Mouse (Mus musculus) neural tube, embryonic 13.5 days (tissue): ENCODE data around the gene Capn2. TPM values are rescaled to one million over a fixed set of nuclear protein-coding genes. Genes with fewer than 3 reads are reported as not detected.

Experiments used
- ATAC-seq: fragments of 200-750 bp; cut with Nextera tagmentation; 2 replicates; pipeline ENCODE4 v1.8.0; 2017; ENCODE audit warnings: low read depth, mild to moderate bottlenecking, moderate TSS enrichment, moderate library complexity
- H3K27ac ChIP-seq: fragments of 300-500 bp; sonication (generic); replicated peaks from 2 replicates; pipeline ENCODE4 v1.5.1; 2015; ENCODE audit warnings: moderate library complexity, mild to moderate bottlenecking, inconsistent platforms
- H3K27me3 ChIP-seq: fragments of 300-500 bp; sonication (generic); 2 replicates; pipeline ENCODE4 v1.6.1; 2015; ENCODE audit warnings: mild to moderate bottlenecking, inconsistent platforms
- H3K36me3 ChIP-seq: fragments of 300-500 bp; sonication (generic); 2 replicates; pipeline ENCODE4 v1.6.1; 2015; ENCODE audit warnings: mild to moderate bottlenecking, inconsistent platforms
- H3K4me1 ChIP-seq: fragments of 300-500 bp; sonication (generic); replicated peaks from 2 replicates; pipeline ENCODE4 v1.6.1; 2015; ENCODE audit warnings: inconsistent platforms
- H3K4me2 ChIP-seq: fragments of 300-500 bp; sonication (generic); 2 replicates; pipeline ENCODE4 v1.6.1; 2015; ENCODE audit warnings: inconsistent platforms, mild to moderate bottlenecking, moderate library complexity
- H3K4me3 ChIP-seq: fragments of 300-500 bp; sonication (generic); 2 replicates; pipeline ENCODE4 v1.5.1; 2015; ENCODE audit warnings: mild to moderate bottlenecking, inconsistent platforms
- H3K9ac ChIP-seq: fragments of 300-500 bp; sonication (generic); 2 replicates; pipeline ENCODE4 v1.6.1; 2015; ENCODE audit warnings: moderate library complexity, mild to moderate bottlenecking, inconsistent platforms
- H3K9me3 ChIP-seq: fragments of 300-500 bp; sonication (generic); 2 replicates; pipeline ENCODE4 v1.6.1; 2016; ENCODE audit warnings: inconsistent platforms
- WGBS: fragments of 180-500 bp; shearing (Covaris S2); methylation state at CpG from one replicate; pipeline ENCODE4 v1.1.7; 2015; 5-methylcytosine and 5-hydroxymethylcytosine counted together
- polyA plus RNA-seq: library from polyadenylated mRNA; unstranded; fragments of >200 nt; fragmentation: Nextera tagmentation; extraction: Ambion mirVana; gene quantifications from 2 replicates; pipeline ENCODE4 v1.2.1, GENCODE M21; 2015

The Capn2 gene
- polyA plus RNA-seq, 1 experiment from 2014 or later, result 95.5 TPM

- H3K9me3 ChIP-seq, result no peaks in the 10 kb centered on the region
- H3K9ac ChIP-seq, result no peak overlapping the region
- H3K4me1 ChIP-seq, result peaks cover 35% of the 10 kb centered on the region
- H3K27me3 ChIP-seq, result no peaks in the 10 kb centered on the region
- H3K36me3 ChIP-seq, result peaks cover 7% of the 10 kb centered on the region; the same call in 1 of the 2 replicates
- no peak overlapping the region for H3K27ac ChIP-seq
- no peak overlapping the region for H3K4me2 ChIP-seq
- no peak overlapping the region for H3K4me3 ChIP-seq
- 75% methylated on average over 6 of the region's 6 CpGs for WGBS
- no peak for ATAC-seq
Measured at GRCm38 (mm10) chr1:182496685-182497084, 20.7 kb downstream of the Capn2 start.

- WGBS, result 78% methylated on average over 17 of the region's 17 CpGs
- H3K9me3 ChIP-seq, result no peaks in the 10 kb centered on the region
- H3K4me1 ChIP-seq, result peaks cover 33% of the 10 kb centered on the region
- ATAC-seq, result no peak
- H3K27ac ChIP-seq, result 0 out of 2 replicates have a peak overlapping the region, but pooled peaks have one; percentile 33
- H3K4me2 ChIP-seq, result no peak overlapping the region
- H3K9ac ChIP-seq, result no peak overlapping the region
- no peak overlapping the region for H3K4me3 ChIP-seq
- H3K36me3 ChIP-seq, result 0 out of 2 replicates have a peak, but pooled peaks cover 10% of the 10 kb centered on the region
- no peaks in the 10 kb centered on the region for H3K27me3 ChIP-seq
Measured at GRCm38 (mm10) chr1:182494285-182495145, 22.9 kb downstream of the Capn2 start.

- Histone ChIP-seq H3K36me3 (peaks cover 36% of the 10 kb centered on the region), H3K4me2 (no peak overlapping the region), H3K4me1 (peaks cover 27% of the 10 kb centered on the region), H3K4me3 (no peak overlapping the region), H3K27me3 (no peaks in the 10 kb centered on the region), H3K9me3 (no peaks in the 10 kb centered on the region), H3K9ac (no peak overlapping the region), H3K27ac (no peak overlapping the region)
- ATAC-seq, result no peak
- WGBS, result 92% methylated on average over 6 of the region's 6 CpGs
Measured at GRCm38 (mm10) chr1:182491839-182492238, 25.6 kb downstream of the Capn2 start.

GRCm38 (mm10) chr1:182490568-182490967 lies 26.8 kb downstream of the Capn2 start:
- Histone ChIP-seq H3K9ac (0 out of 2 replicates have a peak overlapping the region, but pooled peaks have one; percentile 18), H3K4me2 (no peak overlapping the region), H3K36me3 (peaks cover 46% of the 10 kb centered on the region), H3K4me1 (peaks cover 23% of the 10 kb centered on the region), H3K27me3 (no peaks in the 10 kb centered on the region), H3K27ac (peak overlapping the region; percentile 68; the same call in 1 of the 2 replicates), H3K9me3 (no peaks in the 10 kb centered on the region), H3K4me3 (no peak overlapping the region)
- no peak for ATAC-seq
- WGBS, result 87% methylated on average over 7 of the region's 7 CpGs

GRCm38 (mm10) chr1:182489803-182490452 lies 27.5 kb downstream of the Capn2 start:
- peak overlapping the region; percentile 68; the same call in 1 of the 2 replicates for H3K27ac ChIP-seq
- peaks cover 52% of the 10 kb centered on the region for H3K36me3 ChIP-seq
- H3K4me1 ChIP-seq, result peaks cover 21% of the 10 kb centered on the region
- H3K4me3 ChIP-seq, result peak overlapping the region; percentile 20
- H3K9me3 ChIP-seq, result no peaks in the 10 kb centered on the region
- peak; percentile 94 for ATAC-seq
- 0 out of 2 replicates have a peak overlapping the region, but pooled peaks have one; percentile 18 for H3K9ac ChIP-seq
- 12% methylated on average over 21 of the region's 21 CpGs for WGBS
- peak overlapping the region; percentile 50 for H3K4me2 ChIP-seq
- no peaks in the 10 kb centered on the region for H3K27me3 ChIP-seq

- no peak overlapping the region for H3K27ac ChIP-seq
- H3K4me2 ChIP-seq, result no peak overlapping the region
- no peak overlapping the region for H3K9ac ChIP-seq
- H3K9me3 ChIP-seq, result no peaks in the 10 kb centered on the region
- no peak overlapping the region for H3K4me3 ChIP-seq
- H3K27me3 ChIP-seq, result no peaks in the 10 kb centered on the region
- peaks cover 66% of the 10 kb centered on the region for H3K36me3 ChIP-seq
- peaks cover 10% of the 10 kb centered on the region for H3K4me1 ChIP-seq
- WGBS, result 93% methylated on average over 10 of the region's 10 CpGs
- peak; percentile 10; the same call in 1 of the 2 replicates for ATAC-seq
Measured at GRCm38 (mm10) chr1:182488503-182488902, 28.9 kb downstream of the Capn2 start.

- Histone ChIP-seq H3K4me1 (no peaks in the 10 kb centered on the region), H3K4me2 (no peak overlapping the region), H3K9me3 (no peaks in the 10 kb centered on the region), H3K4me3 (no peak overlapping the region), H3K27me3 (no peaks in the 10 kb centered on the region), H3K9ac (no peak overlapping the region), H3K27ac (no peak overlapping the region), H3K36me3 (peaks cover 96% of the 10 kb centered on the region)
- no peak for ATAC-seq
- 90% methylated on average over 12 of the region's 12 CpGs for WGBS
Measured at GRCm38 (mm10) chr1:182483910-182484274, 33.5 kb downstream of the Capn2 start.

GRCm38 (mm10) chr1:182482991-182483909 lies 34.2 kb downstream of the Capn2 start:
- no peaks in the 10 kb centered on the region for H3K9me3 ChIP-seq
- no peak overlapping the region for H3K27ac ChIP-seq
- H3K9ac ChIP-seq, result no peak overlapping the region
- WGBS, result 91% methylated on average over 14 of the region's 14 CpGs
- no peak overlapping the region for H3K4me3 ChIP-seq
- no peaks in the 10 kb centered on the region for H3K4me1 ChIP-seq
- H3K27me3 ChIP-seq, result no peaks in the 10 kb centered on the region
- peaks cover 96% of the 10 kb centered on the region for H3K36me3 ChIP-seq
- no peak overlapping the region for H3K4me2 ChIP-seq
- no peak for ATAC-seq

GRCm38 (mm10) chr1:182481646-182482295 lies 35.6 kb downstream of the Capn2 start:
- no peaks in the 10 kb centered on the region for H3K4me1 ChIP-seq
- H3K9ac ChIP-seq, result no peak overlapping the region
- no peaks in the 10 kb centered on the region for H3K9me3 ChIP-seq
- peaks cover 96% of the 10 kb centered on the region for H3K36me3 ChIP-seq
- WGBS, result 87% methylated on average over 10 of the region's 10 CpGs
- ATAC-seq, result no peak
- H3K4me2 ChIP-seq, result no peak overlapping the region
- H3K27ac ChIP-seq, result no peak overlapping the region
- no peaks in the 10 kb centered on the region for H3K27me3 ChIP-seq
- no peak overlapping the region for H3K4me3 ChIP-seq

- no peaks in the 10 kb centered on the region for H3K27me3 ChIP-seq
- no peaks in the 10 kb centered on the region for H3K9me3 ChIP-seq
- 93% methylated on average over 7 of the region's 7 CpGs for WGBS
- H3K4me3 ChIP-seq, result no peak overlapping the region
- H3K9ac ChIP-seq, result no peak overlapping the region
- peaks cover 96% of the 10 kb centered on the region for H3K36me3 ChIP-seq
- H3K4me2 ChIP-seq, result no peak overlapping the region
- ATAC-seq, result no peak
- H3K27ac ChIP-seq, result no peak overlapping the region
- H3K4me1 ChIP-seq, result no peaks in the 10 kb centered on the region
Measured at GRCm38 (mm10) chr1:182481138-182481537, 36.3 kb downstream of the Capn2 start.

- Histone ChIP-seq H3K36me3 (peaks cover 97% of the 10 kb centered on the region), H3K27me3 (no peaks in the 10 kb centered on the region), H3K27ac (no peak overlapping the region), H3K4me2 (no peak overlapping the region), H3K4me3 (no peak overlapping the region), H3K9ac (no peak overlapping the region), H3K9me3 (no peaks in the 10 kb centered on the region), H3K4me1 (no peaks in the 10 kb centered on the region)
- WGBS, result 86% methylated on average over 4 of the region's 4 CpGs
- ATAC-seq, result no peak
Measured at GRCm38 (mm10) chr1:182478935-182479334, 38.5 kb downstream of the Capn2 start.
